Mouse (Mus musculus): ENCODE results near the gene Dixdc1. TPM values are rescaled to one million over a fixed set of nuclear protein-coding genes. Genes with fewer than 3 reads are reported as not detected.
"Not testable (repeated sequence)": the region's sequence is repeated elsewhere in the genome, so short reads cannot be mapped to it uniquely, and the experiment has no call there.

Dixdc1 gene
- total and polyA plus RNA-seq, 2 experiments from 2014 or later: 28.6 to 33.3 TPM

DNA sequence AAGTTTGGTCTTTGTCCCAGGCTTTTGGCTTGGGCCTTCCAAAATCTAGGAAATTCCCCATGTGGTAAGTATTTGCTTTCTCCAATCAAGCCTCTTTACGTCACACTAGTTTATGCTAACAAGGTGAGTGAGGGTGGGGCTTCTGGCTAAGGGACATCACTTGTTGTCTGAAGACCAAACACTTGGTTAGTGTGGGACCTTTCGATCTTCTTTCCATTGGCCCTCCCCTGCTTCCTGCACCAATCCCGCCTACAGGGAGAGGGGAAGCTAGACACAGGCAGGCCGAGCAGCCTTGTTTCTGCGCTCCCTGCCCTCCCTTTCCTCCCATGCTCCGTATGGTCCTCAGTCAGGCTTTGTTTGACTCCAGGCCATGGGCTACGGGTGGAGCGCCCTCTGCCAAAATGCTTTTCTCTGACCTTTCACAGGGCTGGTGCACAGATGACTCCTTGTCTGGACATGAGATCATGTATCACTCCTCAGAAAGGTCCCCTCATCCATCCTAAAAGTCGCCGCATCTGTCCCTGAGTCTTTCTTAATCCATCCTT, 92.4 kb downstream of the Dixdc1 start:
- H3K36me3 ChIP-seq (ENCODE audit: insufficient read depth, low read length): peaks cover 75% of the 10 kb centered on the region
- H3K9ac ChIP-seq (replicated peaks; ENCODE audit: low read length, poor library complexity, severe bottlenecking): no peak overlapping the region
- H3K4me1 ChIP-seq (ENCODE audit: insufficient read depth, low read length): no peaks in the 10 kb centered on the region
- WGBS: 85% methylated on average over 10 of the region's 10 CpGs
- H3K4me2 ChIP-seq (ENCODE audit: low read depth, low read length, poor library complexity, severe bottlenecking): no peak overlapping the region
- no peak for DNase-seq (ENCODE audit: low spot score)
- no peak for TF ChIP-seq CTCF (IDR thresholded peaks at IDR 0.05)
- H3K9me3 ChIP-seq (ENCODE audit: low read length): no peaks in the 10 kb centered on the region
- no peak for ATAC-seq (ENCODE audit: low FRiP score)
- H3K27me3 ChIP-seq (ENCODE audit: insufficient read depth, low read length): no peaks in the 10 kb centered on the region
- no peak overlapping the region for H3K4me3 ChIP-seq (ENCODE audit: low read depth, low read length)
- no peak overlapping the region for H3K27ac ChIP-seq (ENCODE audit: low read depth, low read length)

DNA sequence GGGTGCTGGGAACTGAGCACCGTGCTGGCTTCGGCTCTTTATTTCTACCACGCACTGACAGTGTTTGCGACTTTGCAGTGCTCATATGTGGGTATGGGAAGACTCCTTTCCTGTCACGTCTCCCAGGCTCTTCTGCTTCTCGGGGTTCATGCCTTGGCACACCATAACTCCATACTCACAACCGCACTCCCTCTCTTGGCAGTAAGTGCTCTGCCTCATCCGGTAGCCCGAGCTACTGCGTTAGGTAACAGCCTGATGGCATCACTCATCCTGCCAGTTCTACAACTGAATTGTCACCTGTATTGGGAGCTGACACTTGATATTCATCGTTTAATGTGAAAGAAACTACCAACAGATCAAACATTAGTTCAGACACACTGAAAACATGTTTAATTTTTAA, 105.0 kb downstream of the Dixdc1 start:
- Histone ChIP-seq H3K4me1 (ENCODE audit: insufficient read depth, low read length) (no peaks in the 10 kb centered on the region), H3K4me2 (ENCODE audit: low read depth, low read length, poor library complexity, severe bottlenecking) (no peak overlapping the region), H3K4me3 (ENCODE audit: low read depth, low read length) (no peak overlapping the region), H3K9ac (replicated peaks; ENCODE audit: low read length, poor library complexity, severe bottlenecking) (no peak overlapping the region), H3K27me3 (ENCODE audit: insufficient read depth, low read length) (no peaks in the 10 kb centered on the region), H3K9me3 (ENCODE audit: low read length) (no peaks in the 10 kb centered on the region), H3K27ac (ENCODE audit: low read depth, low read length) (no peak overlapping the region), H3K36me3 (ENCODE audit: insufficient read depth, low read length) (peaks cover 15% of the 10 kb centered on the region)
- 95% methylated on average over 11 of the region's 11 CpGs for WGBS
- ATAC-seq (ENCODE audit: low FRiP score): no peak
- DNase-seq (ENCODE audit: low spot score): no peak
- no peak for TF ChIP-seq CTCF (IDR thresholded peaks at IDR 0.05)

DNA sequence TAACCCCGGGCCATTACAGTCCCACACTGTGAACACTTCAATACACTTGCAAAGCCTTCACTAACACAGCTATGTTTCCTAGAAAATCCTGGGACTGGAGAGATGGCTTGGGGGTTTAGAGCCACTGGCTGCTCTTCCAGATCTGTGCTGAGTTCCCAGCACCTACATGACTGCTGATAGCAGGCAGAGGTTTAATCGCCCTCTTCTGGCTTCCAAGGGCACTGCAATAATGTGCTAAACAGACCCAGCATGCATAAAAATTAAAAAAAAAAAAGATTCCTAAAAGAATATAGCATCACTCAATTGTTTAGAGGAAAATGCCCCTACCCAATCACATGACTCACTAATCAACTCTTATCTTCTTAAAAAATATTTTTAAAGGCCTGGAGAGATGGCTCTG, 106.3 kb downstream of the Dixdc1 start:
- no peak for DNase-seq (ENCODE audit: low spot score)

DNA sequence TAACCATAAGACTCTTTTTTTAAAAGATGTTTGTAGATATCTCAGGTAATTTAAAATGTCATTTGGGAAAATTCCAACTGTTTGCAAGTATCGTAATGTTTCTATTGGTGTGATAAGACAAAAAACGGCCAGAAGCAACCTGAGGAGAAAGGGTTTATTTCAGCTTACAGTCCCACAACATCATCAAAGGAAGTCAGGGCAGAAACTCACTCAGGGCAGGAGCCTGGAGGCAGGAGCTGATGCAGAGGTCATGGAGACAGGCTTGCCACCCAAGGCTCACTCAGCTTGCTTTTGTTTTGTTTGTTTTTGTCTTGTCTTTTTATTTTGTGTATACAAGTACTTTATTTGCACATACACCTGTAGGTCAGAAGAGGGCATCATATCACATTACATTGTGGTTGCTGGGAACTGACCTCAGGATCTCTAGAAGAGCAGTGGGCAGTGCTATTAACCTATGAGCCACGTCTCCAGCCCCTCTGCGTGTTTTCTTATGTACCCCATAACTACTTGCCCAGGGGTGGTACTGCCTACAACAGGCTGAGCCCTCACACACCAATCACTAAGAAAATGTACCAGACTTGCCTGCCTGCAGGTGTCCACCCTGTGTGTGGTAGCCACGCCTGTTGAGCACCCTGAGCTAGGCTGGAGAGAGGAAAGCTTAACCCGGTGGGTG, 107.2 kb downstream of the Dixdc1 start:
- TF ChIP-seq CTCF (IDR thresholded peaks at IDR 0.05): no peak
- no peak overlapping the region for H3K27ac ChIP-seq (ENCODE audit: low read depth, low read length)
- no peaks in the 10 kb centered on the region for H3K9me3 ChIP-seq (ENCODE audit: low read length)
- H3K27me3 ChIP-seq (ENCODE audit: insufficient read depth, low read length): no peaks in the 10 kb centered on the region
- H3K4me3 ChIP-seq (ENCODE audit: low read depth, low read length): no peak overlapping the region
- ATAC-seq (ENCODE audit: low FRiP score): no peak
- no peak overlapping the region for H3K9ac ChIP-seq (replicated peaks; ENCODE audit: low read length, poor library complexity, severe bottlenecking)
- H3K4me2 ChIP-seq (ENCODE audit: low read depth, low read length, poor library complexity, severe bottlenecking): no peak overlapping the region
- DNase-seq (ENCODE audit: low spot score): no peak
- no peaks in the 10 kb centered on the region for H3K4me1 ChIP-seq (ENCODE audit: insufficient read depth, low read length)
- WGBS: 93% methylated on average over 6 of the region's 6 CpGs
- H3K36me3 ChIP-seq (ENCODE audit: insufficient read depth, low read length): peaks cover 3% of the 10 kb centered on the region; the same call in 1 of the 2 replicates

More for the DNA sequence above, 106.3 kb downstream of the Dixdc1 start:
- TF ChIP-seq CTCF (IDR thresholded peaks at IDR 0.05): peak; percentile 49
- no peak overlapping the region for H3K9ac ChIP-seq (replicated peaks; ENCODE audit: low read length, poor library complexity, severe bottlenecking)
- no peaks in the 10 kb centered on the region for H3K4me1 ChIP-seq (ENCODE audit: insufficient read depth, low read length)
- no peaks in the 10 kb centered on the region for H3K9me3 ChIP-seq (ENCODE audit: low read length)
- WGBS: 58% methylated on average over 2 of the region's 2 CpGs
- no peak overlapping the region for H3K27ac ChIP-seq (ENCODE audit: low read depth, low read length)
- H3K36me3 ChIP-seq (ENCODE audit: insufficient read depth, low read length): peaks cover 7% of the 10 kb centered on the region; the same call in 1 of the 2 replicates
- H3K27me3 ChIP-seq (ENCODE audit: insufficient read depth, low read length): no peaks in the 10 kb centered on the region
- ATAC-seq (ENCODE audit: low FRiP score): no peak
- H3K4me3 ChIP-seq (ENCODE audit: low read depth, low read length): no peak overlapping the region
- no peak overlapping the region for H3K4me2 ChIP-seq (ENCODE audit: low read depth, low read length, poor library complexity, severe bottlenecking)

DNA sequence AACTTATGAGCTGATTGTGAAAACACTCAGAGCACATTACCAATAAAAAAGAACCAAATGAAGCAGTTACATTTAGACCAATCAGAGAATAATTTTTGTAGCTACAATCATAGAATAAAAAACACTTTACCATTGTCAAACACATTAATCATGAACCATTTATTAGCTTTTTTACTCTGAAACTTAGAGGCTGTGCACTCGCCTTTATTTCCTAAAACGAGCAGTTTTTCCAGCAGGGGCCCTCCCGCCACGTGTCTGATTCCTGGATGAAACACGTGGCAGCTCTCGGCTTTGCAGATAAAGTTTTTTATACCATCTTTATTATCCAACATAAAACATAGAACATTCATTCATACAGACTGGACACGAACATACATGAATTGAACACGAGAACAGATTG, 108.4 kb downstream of the Dixdc1 start:
- not testable (repeated sequence) for H3K4me2 ChIP-seq (ENCODE audit: low read depth, low read length, poor library complexity, severe bottlenecking); H3K4me1 ChIP-seq (ENCODE audit: insufficient read depth, low read length); H3K9me3 ChIP-seq (ENCODE audit: low read length); H3K36me3 ChIP-seq (ENCODE audit: insufficient read depth, low read length); DNase-seq (ENCODE audit: low spot score); ATAC-seq (ENCODE audit: low FRiP score); H3K9ac ChIP-seq (replicated peaks; ENCODE audit: low read length, poor library complexity, severe bottlenecking); H3K27ac ChIP-seq (ENCODE audit: low read depth, low read length); H3K27me3 ChIP-seq (ENCODE audit: insufficient read depth, low read length); H3K4me3 ChIP-seq (ENCODE audit: low read depth, low read length)
- WGBS: 94% methylated on average over 6 of the region's 8 CpGs

DNA sequence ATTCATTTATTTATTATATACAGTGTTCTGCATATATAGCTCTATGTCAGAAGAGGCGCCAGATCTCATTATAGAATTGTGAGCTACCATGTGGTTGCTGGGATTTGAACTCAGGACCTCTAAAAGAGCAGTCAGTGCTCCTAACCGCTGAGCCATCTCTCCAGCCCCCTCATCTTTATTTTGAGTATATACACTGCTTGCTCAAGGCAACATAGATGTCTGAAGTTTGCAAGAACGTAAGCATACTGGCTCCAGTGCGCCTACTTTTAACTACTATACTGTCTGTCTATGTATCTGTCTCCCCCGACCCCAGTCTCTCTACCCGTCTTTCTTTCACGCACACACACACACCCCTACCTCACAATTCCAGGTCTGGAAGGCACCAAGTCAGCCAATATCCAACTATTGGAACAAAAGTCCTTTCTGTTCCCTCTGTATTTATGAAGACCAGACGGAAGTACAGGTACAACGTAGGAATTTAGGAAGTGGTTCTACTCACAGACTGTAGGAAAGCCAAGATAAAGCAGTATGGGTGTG, 121.5 kb downstream of the Dixdc1 start:
- ATAC-seq (ENCODE audit: low FRiP score) (no peak), DNase-seq (ENCODE audit: low spot score) (no peak)
- TF ChIP-seq CTCF (IDR thresholded peaks at IDR 0.05): no peak
- Histone ChIP-seq H3K4me3 (ENCODE audit: low read depth, low read length) (peak overlapping the region; percentile 79), H3K9ac (replicated peaks; ENCODE audit: low read length, poor library complexity, severe bottlenecking) (no peak overlapping the region), H3K4me2 (ENCODE audit: low read depth, low read length, poor library complexity, severe bottlenecking) (peak overlapping the region; percentile 69), H3K27ac (ENCODE audit: low read depth, low read length) (no peak overlapping the region), H3K4me1 (ENCODE audit: insufficient read depth, low read length) (peaks cover 6% of the 10 kb centered on the region; the same call in 1 of the 2 replicates), H3K27me3 (ENCODE audit: insufficient read depth, low read length) (no peaks in the 10 kb centered on the region), H3K9me3 (ENCODE audit: low read length) (no peaks in the 10 kb centered on the region), H3K36me3 (ENCODE audit: insufficient read depth, low read length) (peaks cover 18% of the 10 kb centered on the region; the same call in 1 of the 2 replicates)
- WGBS: 69% methylated on average over 9 of the region's 9 CpGs
